Mouse (Mus musculus) embryo, embryonic 9.5 days (tissue): ENCODE measurements around the gene Mettl17.

ENCODE experiments used
- DNase-seq: peaks from one replicate; pipeline ENCODE4 v3.0.0-alpha.2; 2017; ENCODE audit errors: extremely low spot score

Gene Mettl17

DNA sequence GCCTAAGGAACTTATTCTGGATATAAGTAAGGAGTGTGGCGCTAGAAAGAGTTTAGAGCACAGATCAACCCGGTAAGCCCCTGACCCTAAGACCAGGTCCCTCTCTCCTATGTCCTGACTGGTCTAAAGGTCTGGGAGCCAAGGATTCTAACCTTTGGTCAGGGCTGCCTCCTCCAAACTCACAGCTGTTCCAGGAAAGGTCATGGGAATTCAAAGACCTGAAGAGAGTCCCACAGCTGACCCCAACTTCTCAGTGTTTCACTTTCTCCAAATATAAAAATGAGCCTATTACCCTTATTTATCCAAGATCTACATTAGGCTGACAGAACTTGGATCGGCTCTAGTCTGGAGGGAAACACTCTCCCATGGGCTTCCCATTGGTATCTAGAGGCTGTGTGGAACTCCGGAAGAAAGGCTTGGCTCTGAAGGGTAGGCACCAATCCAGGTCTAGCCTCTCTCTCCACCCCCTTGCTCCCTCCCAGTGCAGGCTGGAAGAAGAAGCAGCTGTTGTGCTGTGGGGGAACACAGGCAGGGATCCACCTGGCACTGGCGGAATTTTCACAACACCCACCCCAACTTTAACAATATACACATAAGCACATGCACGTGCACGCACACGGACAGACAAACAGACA lies 44.8 kb downstream of the Mettl17 start:
- DNase-seq = no peak

DNA sequence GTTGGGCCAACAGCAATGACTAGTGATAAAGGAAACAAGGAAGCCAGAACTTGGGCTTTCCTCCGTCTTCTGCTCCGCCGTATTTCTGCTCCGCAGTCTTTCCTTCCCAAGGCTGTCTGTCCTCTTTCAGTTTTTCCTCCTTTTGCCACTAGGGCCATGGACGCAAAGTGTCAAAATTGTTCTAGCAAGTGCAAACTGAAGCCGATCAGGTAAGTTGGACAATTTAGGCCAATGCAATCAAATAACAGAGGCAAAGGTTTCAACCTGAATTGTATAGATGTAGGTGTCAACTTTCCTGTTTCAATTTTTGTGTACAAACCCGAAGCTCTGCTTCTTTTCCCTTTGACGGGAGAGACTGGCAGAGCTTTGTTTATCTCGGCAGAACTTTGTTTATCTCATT lies 45.3 kb downstream of the Mettl17 start:
- DNase-seq = no peak

DNA sequence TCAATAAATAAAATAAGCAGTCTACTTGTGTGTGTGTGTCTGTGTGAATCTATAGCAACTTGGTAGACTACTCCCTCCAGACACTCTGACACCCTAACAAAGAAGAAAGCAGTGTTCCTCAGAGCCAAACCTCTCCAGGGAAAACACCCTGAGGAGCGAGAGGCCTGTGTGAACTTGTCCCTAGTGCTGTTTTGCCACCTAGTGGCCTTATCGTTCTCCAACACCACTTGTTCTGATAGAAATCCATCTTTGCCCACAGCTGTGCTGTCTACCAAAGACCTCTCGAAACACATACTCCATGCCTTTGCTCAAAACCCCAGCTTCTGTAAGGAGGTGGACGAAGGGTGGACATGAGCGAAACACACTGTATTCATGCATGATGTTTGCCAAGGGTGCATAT lies 46.2 kb downstream of the Mettl17 start:
- DNase-seq = peak; percentile 59

DNA sequence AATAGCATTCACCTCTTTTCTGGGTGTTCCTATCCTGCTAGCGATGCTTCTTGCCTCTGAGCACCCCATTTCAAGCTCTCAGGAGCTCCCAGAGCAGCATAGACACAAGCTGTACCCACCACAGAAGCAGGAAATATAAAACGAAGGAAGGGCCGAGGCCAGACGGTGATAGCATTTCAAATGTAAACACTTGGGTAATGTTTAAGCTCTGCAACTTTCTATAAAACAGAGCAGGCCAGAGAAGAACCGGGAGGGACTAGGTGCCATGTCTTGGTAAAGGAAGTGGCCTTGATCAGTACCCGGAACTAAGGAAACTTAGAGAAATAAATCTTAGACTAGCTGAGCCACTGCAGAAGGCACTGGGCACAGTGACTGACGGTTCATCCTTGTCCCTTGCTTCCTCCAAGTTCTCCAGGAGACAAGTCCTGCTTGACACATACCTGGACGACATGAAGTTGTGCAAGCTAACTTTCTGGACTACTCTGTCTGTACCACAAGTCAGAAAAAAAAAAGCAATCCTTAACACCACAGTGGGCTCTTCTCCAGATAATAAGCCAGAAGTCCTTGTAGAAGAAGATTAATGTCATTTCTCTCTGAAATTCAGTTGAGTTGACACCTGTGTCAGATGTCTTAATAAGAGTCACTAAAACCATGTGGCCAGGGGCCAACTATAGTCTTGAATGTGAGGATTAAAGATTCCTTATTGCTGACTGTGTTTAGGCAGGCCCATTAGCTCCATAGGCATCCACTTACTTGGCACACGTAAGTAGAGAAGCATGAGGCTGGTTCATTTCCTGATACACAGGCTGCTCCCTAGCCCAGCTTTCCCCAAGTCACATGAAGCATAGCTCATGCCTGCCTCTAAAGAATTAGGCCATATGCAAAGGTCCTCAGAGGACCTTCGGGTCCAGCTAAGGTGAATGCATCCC lies 47.7 kb downstream of the Mettl17 start:
- no peak for DNase-seq

DNA sequence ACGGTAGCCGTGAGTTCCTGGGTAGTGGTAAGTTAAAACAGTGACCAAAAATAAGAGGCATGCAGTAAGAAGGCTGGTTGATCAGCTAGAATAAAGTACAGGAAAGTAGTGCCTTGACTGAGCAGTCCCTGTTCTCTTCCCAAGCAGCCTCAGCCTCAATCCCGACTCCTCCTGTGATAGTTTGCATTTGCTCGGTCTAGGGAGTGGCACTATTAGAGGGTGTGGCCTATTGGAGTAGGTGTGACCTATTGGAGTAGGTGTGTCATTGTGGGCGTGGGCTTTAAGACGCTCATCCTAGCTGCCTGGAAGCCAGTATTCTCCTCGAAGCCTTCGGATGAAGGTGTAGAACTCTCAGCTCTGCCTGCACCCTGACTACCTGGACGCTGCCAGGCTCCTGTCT lies 54.4 kb downstream of the Mettl17 start:
- no peak for DNase-seq

DNA sequence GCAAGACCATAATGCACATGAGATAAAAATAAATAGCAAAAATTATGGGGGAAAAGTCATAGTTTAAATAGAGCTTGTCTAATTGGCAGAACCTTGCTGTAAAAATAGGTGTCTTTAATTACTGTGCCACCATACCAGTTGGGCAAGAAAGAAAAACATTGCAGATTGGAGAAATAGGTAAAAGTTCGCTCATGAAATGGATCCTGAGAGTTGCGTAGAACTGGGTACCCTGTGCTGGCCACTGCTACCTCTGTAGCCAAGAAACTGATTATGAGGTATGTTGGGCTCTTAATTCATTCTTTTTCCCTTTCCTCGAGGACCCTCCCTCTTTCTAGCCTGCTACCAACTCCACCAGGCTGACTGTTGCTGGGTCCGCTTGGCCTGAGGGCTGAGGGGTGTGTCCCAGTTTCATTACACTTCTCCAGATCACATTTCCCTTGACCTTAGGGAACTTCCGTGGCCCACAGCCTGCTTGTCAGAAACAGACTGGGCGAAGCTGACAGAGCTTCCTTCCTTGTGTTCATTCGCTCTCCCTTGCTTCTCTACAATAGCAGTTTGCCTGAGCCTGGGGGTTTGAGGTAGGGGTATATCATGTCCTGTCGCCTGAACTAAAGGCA lies 56.4 kb downstream of the Mettl17 start:
- DNase-seq = peak; percentile 42

DNA sequence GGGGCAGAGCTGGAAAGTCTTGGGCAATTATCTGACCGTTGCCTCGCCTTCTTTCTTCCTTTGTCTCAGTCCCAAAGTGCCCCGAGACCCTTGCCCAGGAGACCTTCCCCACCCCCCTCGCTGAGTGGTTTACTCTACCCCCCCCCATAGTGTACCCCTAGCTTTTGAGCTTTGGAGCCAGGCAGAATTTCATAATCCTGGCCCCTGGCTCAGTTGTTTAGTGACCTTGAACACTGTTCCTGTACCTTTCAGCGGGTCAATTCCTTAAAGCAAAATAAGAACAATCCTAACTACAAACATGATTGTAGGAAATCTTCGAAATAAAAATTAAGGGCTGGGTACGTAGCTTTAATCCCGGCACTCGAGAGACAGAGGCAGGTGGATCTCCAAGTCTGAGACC lies 56.9 kb downstream of the Mettl17 start:
- no peak for DNase-seq

DNA sequence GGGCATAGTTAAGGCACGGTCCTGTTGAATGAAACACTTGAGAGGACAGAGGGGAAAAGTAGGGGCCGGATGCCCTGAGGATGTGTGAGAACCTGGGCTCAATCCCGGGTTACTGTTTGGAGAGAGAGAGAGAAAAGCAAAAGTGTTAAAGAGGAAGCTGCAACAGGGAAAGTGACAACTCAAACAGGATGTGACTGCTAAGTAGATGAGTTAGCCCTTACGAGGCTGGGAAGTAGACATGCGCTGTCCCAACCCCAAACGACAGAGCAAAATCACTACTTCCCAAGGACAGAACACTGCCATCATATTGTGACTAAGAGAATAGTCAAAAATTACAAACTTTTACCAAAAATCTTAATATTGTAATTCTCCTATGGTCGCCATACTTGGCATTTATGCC lies 57.6 kb downstream of the Mettl17 start:
- DNase-seq = no peak
